Mouse (Mus musculus) midbrain, embryonic 15.5 days (tissue): ENCODE measurements around the gene Olfr608. TPM values are rescaled to one million over a fixed set of nuclear protein-coding genes. Genes with fewer than 3 reads are reported as not detected.
"Not testable (repeated sequence)": the region's sequence is repeated elsewhere in the genome, so short reads cannot be mapped to it uniquely, and the experiment has no call there.

Experiments used
- ATAC-seq: fragments of 200-750 bp; cut with Nextera tagmentation; replicated peaks from 2 replicates; pipeline ENCODE4 v1.8.0; 2017; ENCODE audit warnings: moderate TSS enrichment
- H3K27ac ChIP-seq: fragments of 300-500 bp; sonication (generic); 2 replicates; pipeline ENCODE4 v1.5.1; 2015; ENCODE audit warnings: mild to moderate bottlenecking, inconsistent platforms
- H3K27me3 ChIP-seq: fragments of 300-500 bp; sonication (generic); replicated peaks from 2 replicates; pipeline ENCODE4 v1.6.1; 2015; ENCODE audit warnings: inconsistent platforms
- H3K36me3 ChIP-seq: fragments of 300-500 bp; sonication (generic); replicated peaks from 2 replicates; pipeline ENCODE4 v1.6.1; 2015; ENCODE audit warnings: inconsistent platforms
- H3K4me1 ChIP-seq: fragments of 300-500 bp; sonication (generic); 2 replicates; pipeline ENCODE4 v1.6.1; 2015; ENCODE audit warnings: inconsistent platforms
- H3K4me2 ChIP-seq: fragments of 300-500 bp; sonication (generic); 2 replicates; pipeline ENCODE4 v1.6.1; 2015; ENCODE audit warnings: inconsistent platforms, mild to moderate bottlenecking, moderate library complexity
- H3K4me3 ChIP-seq: fragments of 300-500 bp; sonication (generic); 2 replicates; pipeline ENCODE4 v1.5.1; 2015; ENCODE audit warnings: mild to moderate bottlenecking, inconsistent platforms
- H3K9ac ChIP-seq: fragments of 300-500 bp; sonication (generic); 2 replicates; pipeline ENCODE4 v1.6.1; 2015; ENCODE audit warnings: mild to moderate bottlenecking, inconsistent platforms
- H3K9me3 ChIP-seq: fragments of 300-500 bp; sonication (generic); 2 replicates; pipeline ENCODE4 v1.6.1; 2016; ENCODE audit warnings: inconsistent platforms
- WGBS: fragments of 180-500 bp; shearing (Covaris S2); methylation state at CpG from one replicate; pipeline ENCODE4 v1.1.7; 2015; ENCODE audit warnings: mixed read lengths; 5-methylcytosine and 5-hydroxymethylcytosine counted together
- polyA plus RNA-seq: library from polyadenylated mRNA; unstranded; fragments of >200 nt; fragmentation: Nextera tagmentation; extraction: Ambion mirVana; gene quantifications from 2 replicates; pipeline ENCODE4 v1.2.1, GENCODE M21; 2015

Olfr608 gene
- not detected in 2 replicates for polyA plus RNA-seq

DNA sequence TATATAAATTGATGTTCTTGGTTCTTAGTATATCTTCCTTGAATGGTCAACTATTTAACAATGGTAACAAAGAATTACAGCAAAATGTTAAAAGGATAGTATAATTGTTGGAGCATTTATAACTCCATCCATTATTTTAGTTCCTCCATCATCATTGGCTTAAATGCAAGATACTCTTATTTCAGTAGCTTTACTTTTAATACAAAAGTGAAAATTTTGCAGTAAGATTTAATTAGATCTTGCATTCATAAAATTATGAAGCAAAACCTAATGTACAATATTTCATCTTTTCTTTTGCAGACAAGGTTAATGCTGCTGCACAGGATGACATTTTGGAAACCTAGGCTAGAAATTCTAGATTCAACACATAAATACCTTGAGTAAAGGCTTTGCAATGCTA lies at the start of gene Olfr608:
TSS of gene Olfr608 (plus strand) at position 301 of the 400 bp plus-strand sequence.
- H3K27me3 ChIP-seq = no peaks in the 10 kb centered on the region
- no peak for ATAC-seq

GRCm38 (mm10) chr7:103445339-103445738 lies 24.3 kb upstream of the Olfr608 start, which contains the start of gene Olfr605:
TSS of gene Olfr605 (minus strand) at chr7:103445439.
- 93% methylated on average over 1 of the region's 1 CpGs for WGBS
- H3K4me2 ChIP-seq = no peak within 1 kb of the TSS
- no peak within 1 kb of the TSS for H3K27ac ChIP-seq
- no peak within 1 kb of the TSS for H3K4me3 ChIP-seq
- no peaks in the 10 kb centered on the region for H3K27me3 ChIP-seq
- ATAC-seq = no peak
- no peaks in the 10 kb centered on the region for H3K4me1 ChIP-seq
- H3K9me3 ChIP-seq = no peaks in the 10 kb centered on the region
- H3K36me3 ChIP-seq = no peaks in the 10 kb centered on the region
- H3K9ac ChIP-seq = no peak within 1 kb of the TSS

More for the DNA sequence above, at the start of gene Olfr608:
- no peak within 1 kb of the TSS for H3K27ac ChIP-seq
- H3K36me3 ChIP-seq = no peaks in the 10 kb centered on the region
- no peak within 1 kb of the TSS for H3K4me2 ChIP-seq
- H3K4me1 ChIP-seq = no peaks in the 10 kb centered on the region
- H3K9me3 ChIP-seq = no peaks in the 10 kb centered on the region
- H3K9ac ChIP-seq = no peak within 1 kb of the TSS
- no peak within 1 kb of the TSS for H3K4me3 ChIP-seq

- 95% methylated on average over 2 of the region's 2 CpGs for WGBS
- H3K9me3 ChIP-seq = no peaks in the 10 kb centered on the region
- no peak for ATAC-seq
These were observed 20.9 kb upstream of the Olfr608 start, which contains the start of gene Olfr606 for GRCm38 (mm10) chr7:103448746-103449145. TSS of gene Olfr606 (plus strand) at chr7:103449046.

DNA sequence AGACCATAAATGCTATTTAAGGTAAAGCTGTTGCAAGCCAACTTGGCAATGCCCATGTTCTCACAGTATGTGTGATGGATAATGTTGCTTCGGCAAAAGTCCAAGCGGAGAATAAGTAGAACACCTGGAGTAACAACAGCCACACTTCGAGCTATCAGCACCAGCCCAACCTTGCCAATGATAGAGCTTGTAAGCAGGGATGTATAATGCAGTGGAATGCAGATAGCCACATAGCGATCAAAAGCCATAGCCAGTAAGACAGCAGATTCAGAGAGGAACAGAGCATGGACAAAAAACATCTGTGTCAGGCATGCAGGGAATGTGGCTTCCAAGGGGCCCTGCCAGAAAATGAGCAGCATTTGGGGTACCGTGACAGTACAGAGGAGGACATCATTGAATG lies 9.1 kb upstream of the Olfr608 start:
- WGBS = 94% methylated on average over 5 of the region's 5 CpGs
- Histone ChIP-seq H3K27me3 (no peaks in the 10 kb centered on the region), H3K4me1 (no peaks in the 10 kb centered on the region)

More at GRCm38 (mm10) chr7:103448746-103449145, 20.9 kb upstream of the Olfr608 start, which contains the start of gene Olfr606:
- Histone ChIP-seq H3K9ac (no peak within 1 kb of the TSS), H3K4me3 (no peak within 1 kb of the TSS), H3K36me3 (no peaks in the 10 kb centered on the region), H3K4me1 (no peaks in the 10 kb centered on the region), H3K4me2 (no peak within 1 kb of the TSS), H3K27me3 (no peaks in the 10 kb centered on the region), H3K27ac (no peak within 1 kb of the TSS)

DNA sequence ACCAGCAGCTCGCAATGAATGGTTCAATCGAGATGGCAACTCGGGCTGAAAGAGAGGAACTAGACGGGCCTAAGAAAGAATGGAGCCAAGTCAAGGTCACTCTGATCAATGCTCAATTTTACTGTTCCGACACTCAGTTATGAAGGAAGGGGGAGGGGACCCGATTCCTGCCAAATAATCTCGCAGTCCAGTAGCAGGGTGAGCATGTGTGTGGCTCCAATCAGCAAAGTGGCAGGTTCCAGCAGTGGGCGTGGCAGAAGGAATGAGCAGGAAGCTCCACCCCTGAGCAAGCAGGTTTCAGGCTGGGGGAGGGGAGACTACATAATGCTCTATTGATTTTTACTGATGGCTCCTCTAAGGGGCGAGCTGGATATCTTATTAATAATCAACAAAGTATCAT lies 7.4 kb downstream of the Olfr608 start:
- H3K4me3 ChIP-seq, H3K9me3 ChIP-seq, ATAC-seq, H3K9ac ChIP-seq, H3K4me1 ChIP-seq, H3K4me2 ChIP-seq, H3K27me3 ChIP-seq, H3K27ac ChIP-seq, H3K36me3 ChIP-seq: not testable (repeated sequence)
- 90% methylated on average over 9 of the region's 9 CpGs for WGBS

More for the DNA sequence above, 9.1 kb upstream of the Olfr608 start:
- Histone ChIP-seq H3K4me3 (no peak overlapping the region), H3K9ac (no peak overlapping the region), H3K4me2 (no peak overlapping the region), H3K36me3 (no peaks in the 10 kb centered on the region), H3K9me3 (no peaks in the 10 kb centered on the region), H3K27ac (no peak overlapping the region)
- ATAC-seq = no peak

GRCm38 (mm10) chr7:103497962-103498361 lies 28.3 kb downstream of the Olfr608 start, which contains the start of gene Olfr609:
TSS of gene Olfr609 (minus strand) at chr7:103498062.
- no peak within 1 kb of the TSS for H3K4me2 ChIP-seq
- no peaks in the 10 kb centered on the region for H3K9me3 ChIP-seq
- no peak within 1 kb of the TSS for H3K4me3 ChIP-seq
- WGBS = 64% methylated on average over 1 of the region's 1 CpGs
- no peak within 1 kb of the TSS for H3K9ac ChIP-seq
- no peak within 1 kb of the TSS for H3K27ac ChIP-seq
- no peak for ATAC-seq
- H3K27me3 ChIP-seq = no peaks in the 10 kb centered on the region
- H3K4me1 ChIP-seq = no peaks in the 10 kb centered on the region
- H3K36me3 ChIP-seq = no peaks in the 10 kb centered on the region

- Histone ChIP-seq H3K9me3 (no peaks in the 10 kb centered on the region), H3K36me3 (no peaks in the 10 kb centered on the region), H3K4me2 (no peak within 1 kb of the TSS), H3K27me3 (no peaks in the 10 kb centered on the region), H3K9ac (no peak within 1 kb of the TSS), H3K27ac (no peak within 1 kb of the TSS), H3K4me3 (no peak within 1 kb of the TSS), H3K4me1 (no peaks in the 10 kb centered on the region)
- 89% methylated on average over 2 of the region's 2 CpGs for WGBS
- no peak for ATAC-seq
These were observed 42.3 kb downstream of the Olfr608 start, which contains the start of gene Olfr610 for GRCm38 (mm10) chr7:103512022-103512421. TSS of gene Olfr610 (minus strand) at chr7:103512122.

DNA sequence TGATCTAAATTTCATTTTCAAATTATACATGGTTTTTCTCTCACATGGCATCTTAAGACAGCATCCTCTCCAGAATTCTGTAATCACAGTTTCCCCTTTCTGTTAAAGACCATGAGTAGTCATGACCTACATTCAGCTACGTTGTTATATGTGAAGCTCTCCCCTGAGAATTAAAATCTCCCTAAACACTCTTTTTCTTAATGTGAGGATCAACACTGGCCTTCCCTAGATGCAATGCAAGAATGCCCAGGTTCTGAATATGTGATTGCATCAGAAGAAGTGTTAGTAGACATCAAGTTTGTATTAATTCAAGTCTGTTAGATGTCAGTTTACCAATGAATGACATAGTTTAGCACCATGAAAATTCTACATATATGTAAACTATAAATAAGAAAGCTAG lies 51.1 kb downstream of the Olfr608 start, which contains the start of gene Olfr611:
TSS of gene Olfr611 (minus strand) at position 101 of the 400 bp plus-strand sequence.
- H3K9me3 ChIP-seq, H3K9ac ChIP-seq, H3K27ac ChIP-seq, H3K4me2 ChIP-seq, H3K4me1 ChIP-seq, H3K27me3 ChIP-seq, H3K36me3 ChIP-seq, ATAC-seq, H3K4me3 ChIP-seq: not testable (repeated sequence)
- WGBS = 52% methylated on average over 1 of the region's 1 CpGs

Other genes starting within 250 kb of the Olfr608 start
- not detected in 2 replicates for gene Usp17ld, start 217.4 kb upstream of the Olfr608 start, polyA plus RNA-seq
- gene Olfr596, start 164.2 kb upstream of the Olfr608 start, polyA plus RNA-seq = not detected in 2 replicates
- not detected in 2 replicates for gene Olfr597, start 153.6 kb upstream of the Olfr608 start, polyA plus RNA-seq
- not detected in 2 replicates for gene Olfr598, start 146.3 kb upstream of the Olfr608 start, polyA plus RNA-seq
- gene Olfr599, start 134.0 kb upstream of the Olfr608 start, polyA plus RNA-seq = not detected in 2 replicates
- gene Olfr600, start 120.2 kb upstream of the Olfr608 start, polyA plus RNA-seq = not detected in 2 replicates
- gene Olfr601, start 107.2 kb upstream of the Olfr608 start, polyA plus RNA-seq = not detected in 2 replicates
- not detected in 2 replicates for gene Olfr603, start 83.7 kb upstream of the Olfr608 start, polyA plus RNA-seq
- gene Usp17lc, start 54.8 kb upstream of the Olfr608 start, polyA plus RNA-seq = not detected in 2 replicates
- gene Olfr605, start 24.4 kb upstream of the Olfr608 start, polyA plus RNA-seq = not detected in 2 replicates
- not detected in 2 replicates for gene Olfr606, start 20.8 kb upstream of the Olfr608 start, polyA plus RNA-seq
- not detected in 2 replicates for gene Olfr607, start 5.7 kb upstream of the Olfr608 start, polyA plus RNA-seq
- not detected in 2 replicates for gene Olfr609, start 28.2 kb downstream of the Olfr608 start, polyA plus RNA-seq
- not detected in 2 replicates for gene Olfr610, start 42.2 kb downstream of the Olfr608 start, polyA plus RNA-seq
- not detected in 2 replicates for gene Olfr611, start 51.0 kb downstream of the Olfr608 start, polyA plus RNA-seq
- not detected in 2 replicates for gene Olfr612, start 72.8 kb downstream of the Olfr608 start, polyA plus RNA-seq
- gene Olfr613, start 78.2 kb downstream of the Olfr608 start, polyA plus RNA-seq = not detected in 2 replicates
- gene Olfr615, start 86.2 kb downstream of the Olfr608 start, polyA plus RNA-seq = not detected in 2 replicates
- gene Olfr616, start 99.3 kb downstream of the Olfr608 start, polyA plus RNA-seq = not detected in 2 replicates
- gene Olfr617, start 103.2 kb downstream of the Olfr608 start, polyA plus RNA-seq = not detected in 2 replicates
- gene Olfr618, start 120.2 kb downstream of the Olfr608 start, polyA plus RNA-seq = 0.18 TPM in 1 of 2 replicates, not detected in the other
- gene Olfr619, start 130.7 kb downstream of the Olfr608 start, polyA plus RNA-seq = not detected in 2 replicates
- gene Olfr620, start 142.7 kb downstream of the Olfr608 start, polyA plus RNA-seq = not detected in 2 replicates
- gene Olfr622, start 172.8 kb downstream of the Olfr608 start, polyA plus RNA-seq = not detected in 2 replicates
- gene Olfr623, start 193.8 kb downstream of the Olfr608 start, polyA plus RNA-seq = not detected in 2 replicates
- 0.05 TPM in 1 of 2 replicates, not detected in the other for gene Olfr624, start 201.3 kb downstream of the Olfr608 start, polyA plus RNA-seq
- not detected in 2 replicates for gene Olfr625-ps1, start 212.8 kb downstream of the Olfr608 start, polyA plus RNA-seq
- gene Olfr243, start 244.8 kb downstream of the Olfr608 start, polyA plus RNA-seq = not detected in 2 replicates